Mouse (Mus musculus) left cerebral cortex, adult 8-10 months (tissue): ENCODE data around the gene Hoxd9. TPM values are rescaled to one million over a fixed set of nuclear protein-coding genes. Genes with fewer than 3 reads are reported as not detected.
A peak's percentile ranks its signal among the peaks of the same experiment; 100 is the strongest.

Experiments
- DNase-seq, 2 experiments: peaks; one replicate each; pipeline ENCODE4 v3.0.0; 2022; ENCODE audit warnings: low spot score in 2 of 2
- total RNA-seq, 4 experiments: library from RNA; stranded (reverse); gene quantifications; 2 replicates each; pipeline ENCODE4 v1.2.4; 2022

Hoxd9 gene
- total RNA-seq, 4 experiments from 2014 or later, result not detected

DNA sequence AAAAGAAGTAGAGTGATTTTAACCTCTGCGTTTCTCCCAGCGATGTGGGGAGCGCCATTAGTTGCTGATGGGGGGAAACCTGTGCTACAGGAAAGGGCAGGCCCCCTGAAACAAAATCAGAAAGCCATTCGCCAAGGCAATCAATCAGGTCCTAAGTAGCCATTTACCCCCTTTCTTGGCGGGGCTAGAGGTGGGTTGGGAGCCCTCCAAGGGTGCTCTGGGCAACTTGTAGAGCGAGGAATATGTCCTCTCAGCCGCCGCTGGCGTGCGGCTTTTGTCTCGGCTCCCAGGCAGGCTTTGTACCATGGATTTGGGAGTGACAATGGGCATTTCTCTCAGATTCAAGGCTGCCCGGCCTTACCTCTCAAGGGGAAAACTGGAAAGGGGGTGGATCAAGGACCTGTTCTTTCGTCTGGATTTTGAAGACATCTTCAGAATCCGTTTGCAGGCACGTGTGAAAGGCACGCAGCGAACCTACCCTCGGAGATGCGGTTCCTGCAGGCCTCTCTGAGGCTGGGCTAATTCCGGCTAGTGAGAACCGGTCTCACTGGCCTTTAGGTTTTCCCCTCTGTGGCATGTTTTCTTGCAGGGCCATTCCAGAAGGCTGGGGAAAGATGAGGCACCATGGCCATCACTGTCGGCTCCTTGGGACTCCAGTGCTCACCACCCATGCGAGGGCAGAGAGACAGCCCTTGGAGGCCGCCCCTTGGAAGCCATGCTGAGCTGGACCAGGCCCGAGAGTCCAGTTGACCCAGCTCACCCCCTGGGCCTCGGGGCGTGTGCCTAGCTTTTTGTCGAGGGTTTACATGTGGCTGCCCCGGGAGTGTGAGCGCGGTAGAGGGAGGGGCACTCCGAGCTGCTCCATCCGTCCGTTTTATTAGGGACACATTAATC, 838 bp upstream of the Hoxd9 start:
- DNase-seq, result no peak

DNA sequence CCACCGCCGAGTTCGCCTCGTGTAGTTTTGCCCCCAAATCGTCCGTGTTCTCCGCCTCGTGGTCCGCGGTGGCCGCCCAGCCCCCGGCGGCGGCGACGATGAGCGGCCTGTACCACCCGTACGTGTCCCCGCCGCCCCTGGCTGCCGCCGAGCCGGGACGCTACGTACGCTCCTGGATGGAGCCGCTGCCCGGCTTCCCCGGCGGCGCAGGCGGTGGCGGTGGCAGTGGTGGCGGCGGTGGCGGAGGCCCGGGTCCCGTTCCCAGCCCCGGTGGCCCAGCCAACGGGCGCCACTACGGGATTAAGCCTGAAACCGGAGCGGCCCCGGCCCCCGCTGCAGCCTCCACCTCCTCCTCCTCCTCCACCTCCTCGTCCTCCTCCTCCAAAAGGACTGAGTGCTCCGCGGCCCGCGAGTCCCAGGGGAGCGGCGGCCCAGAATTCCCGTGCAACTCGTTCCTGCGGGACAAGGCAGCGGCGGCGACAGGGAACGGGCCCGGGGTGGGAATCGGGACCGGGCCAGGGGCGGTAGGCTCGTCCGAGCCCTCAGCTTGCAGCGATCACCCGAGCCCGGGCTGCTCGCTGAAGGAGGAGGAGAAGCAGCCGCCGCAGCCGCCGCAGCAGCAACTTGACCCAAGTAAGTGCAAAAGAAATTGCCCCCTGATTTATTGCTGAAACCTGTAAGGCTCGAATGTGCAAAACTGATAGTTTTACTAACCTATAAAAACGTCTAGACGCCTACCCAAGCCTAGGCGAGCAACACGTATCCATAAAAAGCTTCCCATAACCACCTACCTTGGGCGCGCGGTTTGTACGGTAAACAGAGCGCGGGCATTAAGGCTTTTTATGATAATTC, 900 bp downstream of the Hoxd9 start:
- DNase-seq, result no peak

DNA sequence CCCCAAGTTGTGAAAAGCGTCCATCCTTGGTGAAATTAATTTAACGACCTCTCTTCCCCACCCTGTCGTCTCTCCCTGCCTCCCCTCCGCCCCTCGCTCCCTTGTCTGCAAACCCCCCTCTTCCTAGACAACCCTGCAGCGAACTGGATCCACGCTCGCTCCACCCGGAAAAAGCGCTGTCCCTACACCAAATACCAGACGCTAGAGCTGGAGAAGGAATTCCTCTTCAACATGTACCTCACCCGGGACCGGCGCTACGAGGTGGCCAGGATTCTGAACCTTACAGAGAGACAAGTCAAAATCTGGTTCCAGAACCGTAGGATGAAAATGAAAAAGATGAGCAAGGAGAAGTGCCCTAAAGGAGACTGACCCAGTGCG, 1.5 kb downstream of the Hoxd9 start:
- DNase-seq, result no peak

DNA sequence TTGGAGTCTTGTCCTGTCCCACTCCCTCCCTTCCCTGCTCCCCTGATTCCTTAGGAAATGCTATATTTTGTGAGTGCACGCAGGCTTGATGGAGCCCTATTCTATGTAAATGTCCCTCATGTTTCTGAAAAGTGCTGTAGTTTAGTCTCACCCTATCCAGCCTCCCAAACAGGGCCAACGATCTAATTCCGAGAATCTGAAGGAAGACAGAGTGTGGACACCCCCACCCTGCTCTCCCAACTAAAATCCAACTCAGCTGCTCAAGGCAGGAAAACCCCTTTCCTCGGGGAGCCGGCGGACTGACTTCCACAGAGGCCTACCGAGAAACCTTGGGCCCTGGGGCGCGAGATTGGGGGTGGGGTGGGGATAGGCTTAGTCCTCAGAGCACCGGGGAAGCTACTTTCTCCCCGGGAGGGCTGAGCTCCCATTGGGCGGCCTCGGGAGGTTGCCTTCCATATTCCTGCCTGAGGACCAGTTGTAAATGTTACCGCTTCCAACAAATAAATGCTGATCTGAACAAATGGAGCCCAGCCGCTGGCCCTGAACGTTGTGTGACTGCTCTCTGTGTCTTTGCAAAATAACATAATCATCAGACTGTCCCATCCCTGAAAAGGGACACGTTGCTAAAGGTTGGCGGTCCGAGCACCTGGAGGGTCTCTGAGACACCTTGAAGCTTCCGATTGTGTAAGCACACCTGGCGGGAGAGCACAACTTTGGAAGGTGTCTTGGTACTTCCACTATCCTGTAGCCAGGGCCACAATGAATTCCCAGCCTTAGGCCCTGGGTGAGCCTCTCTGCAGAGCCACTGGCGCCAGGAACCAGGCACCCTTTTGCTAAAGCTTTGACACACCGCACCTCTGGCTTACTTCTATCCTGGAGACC, 2.4 kb downstream of the Hoxd9 start:
- DNase-seq, result no peak

DNA sequence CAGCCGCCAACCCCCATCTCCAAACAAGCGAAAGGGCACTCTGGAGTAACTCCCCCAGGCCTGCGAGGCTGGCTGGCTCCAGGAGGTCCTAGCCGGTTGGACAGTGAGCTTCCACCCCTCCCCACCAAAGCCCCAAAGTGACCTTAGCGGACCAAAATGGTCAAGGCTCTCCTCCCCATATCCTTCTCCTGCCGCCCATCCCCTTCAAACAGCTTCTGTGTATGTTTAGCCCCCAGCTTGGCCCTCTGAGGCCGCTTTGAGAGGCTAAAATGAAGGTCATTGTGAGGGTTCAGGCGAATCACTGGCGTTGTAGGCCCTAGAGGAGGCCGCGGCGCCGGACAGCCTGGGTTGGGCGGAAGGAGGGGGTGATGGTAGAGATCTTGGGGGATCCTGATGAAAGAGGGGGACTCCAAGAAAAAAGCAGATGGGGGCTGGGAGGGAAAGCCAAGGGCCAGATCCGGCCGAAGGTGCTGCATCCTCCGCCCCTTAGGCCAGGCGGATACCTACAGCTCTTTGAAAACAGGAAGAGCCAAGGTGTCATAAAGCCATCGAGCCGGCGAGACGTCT, 3.1 kb downstream of the Hoxd9 start:
- no peak for DNase-seq

DNA sequence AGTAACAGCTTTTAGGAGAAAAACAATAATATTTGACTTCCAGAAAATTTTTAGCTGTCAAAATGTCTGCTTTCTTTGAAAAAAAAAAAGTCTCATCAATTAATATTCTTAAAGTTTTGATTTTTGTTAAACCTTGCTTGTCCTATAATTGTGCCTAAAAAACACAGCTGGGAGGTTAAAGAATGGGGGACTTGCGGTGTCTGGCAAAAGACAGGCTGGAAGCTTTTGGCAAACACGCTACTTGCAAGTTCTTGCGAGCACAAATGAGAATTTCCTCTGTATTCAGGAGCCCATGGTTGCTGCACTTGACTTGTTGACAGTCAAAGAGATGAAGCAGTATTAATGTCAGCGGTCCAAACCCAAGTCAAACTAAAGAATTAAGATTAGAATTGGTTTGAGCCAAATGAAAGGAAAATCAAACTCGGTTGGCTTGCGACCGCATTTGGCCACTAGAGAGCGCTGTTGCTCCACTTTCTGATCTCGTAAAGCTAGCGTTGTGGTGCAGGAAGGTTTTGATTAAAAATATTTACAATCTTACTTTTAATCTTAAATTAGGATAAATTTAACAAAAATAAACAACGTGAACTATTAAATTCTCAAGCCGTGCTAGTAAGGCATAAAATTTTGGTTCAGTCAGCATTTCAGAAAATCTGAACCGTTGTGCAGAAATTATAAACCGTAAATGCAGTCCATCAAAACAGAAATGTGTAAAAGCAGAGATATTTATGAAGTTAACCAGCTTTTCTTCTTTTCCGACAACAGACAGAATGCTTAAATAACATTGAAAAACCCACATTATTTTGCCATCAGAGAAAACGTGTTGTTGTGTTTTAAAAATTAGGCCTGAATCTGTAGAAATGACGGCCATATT, 4.7 kb downstream of the Hoxd9 start:
- peak in 1 of 2 experiments; percentile 75 for DNase-seq

DNA sequence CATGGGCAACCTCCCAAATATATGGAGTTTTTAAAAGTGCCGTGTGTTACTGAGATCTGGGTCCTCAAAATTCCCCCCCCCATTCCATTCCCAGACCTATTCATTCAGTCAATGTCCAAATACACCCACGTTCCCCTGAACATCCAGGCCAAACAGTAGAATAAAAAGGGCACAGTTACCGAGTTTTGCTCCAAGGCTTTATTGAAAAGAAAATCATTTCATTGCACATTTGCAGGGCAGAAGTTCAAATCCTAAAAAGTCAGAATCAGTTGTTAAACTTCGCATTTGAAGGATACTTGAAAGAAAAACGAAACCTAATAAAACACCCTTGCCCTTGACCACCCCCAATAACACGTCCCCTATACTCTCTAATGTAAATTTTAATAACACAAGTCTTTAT, 5.3 kb downstream of the Hoxd9 start:
- no peak for DNase-seq

DNA sequence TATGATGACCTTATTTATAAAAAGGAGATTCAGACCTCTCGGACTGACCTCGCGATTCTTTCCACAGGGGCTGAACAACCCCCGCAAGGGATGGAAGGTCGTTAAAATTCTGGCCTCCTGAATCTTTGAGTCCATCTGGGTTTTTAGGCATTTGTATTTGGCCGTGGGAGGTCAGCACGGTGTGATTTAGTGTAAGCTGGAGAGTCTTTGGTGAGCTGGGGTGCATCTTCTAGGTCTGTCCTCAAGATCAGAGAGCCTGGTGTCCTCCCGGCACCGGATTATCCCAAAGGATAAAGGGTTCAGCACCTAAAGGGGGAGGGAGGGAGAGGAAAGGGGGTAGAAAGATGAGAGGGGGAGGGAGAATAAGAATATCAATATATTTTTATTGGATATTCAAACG, 5.8 kb downstream of the Hoxd9 start:
- no peak for DNase-seq

DNA sequence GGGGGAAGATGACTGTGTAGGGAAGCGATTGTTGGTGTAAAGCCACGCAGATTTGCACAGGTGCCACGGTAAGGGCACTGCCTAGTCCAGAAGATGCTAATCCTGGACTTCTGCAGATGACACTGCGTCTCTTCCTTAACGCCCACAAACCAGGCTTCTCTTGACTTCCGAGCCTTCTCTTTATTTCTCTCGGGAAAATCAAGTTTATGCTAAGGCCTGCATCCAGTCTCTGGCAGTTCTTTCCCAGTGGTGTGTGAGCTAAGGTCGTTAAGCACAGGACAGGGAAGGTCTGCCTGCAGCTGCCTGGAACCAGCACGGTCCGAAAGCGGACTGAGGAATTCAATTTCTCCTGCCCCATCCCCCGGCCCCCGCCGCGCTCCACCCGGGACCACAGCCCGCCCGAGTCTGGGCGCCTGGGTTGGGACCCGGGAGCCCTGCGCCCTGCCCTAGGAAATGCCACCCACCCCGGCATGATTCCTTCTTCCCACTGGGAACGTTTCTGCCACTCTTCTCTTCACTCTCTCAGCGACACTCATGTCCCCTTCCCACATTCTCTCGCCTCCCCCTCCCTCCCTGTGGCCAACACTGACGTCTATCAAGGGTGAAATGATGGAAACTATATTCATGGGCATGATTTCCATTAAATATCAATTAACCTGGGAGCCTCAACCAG, 6.3 kb downstream of the Hoxd9 start:
- no peak for DNase-seq

DNA sequence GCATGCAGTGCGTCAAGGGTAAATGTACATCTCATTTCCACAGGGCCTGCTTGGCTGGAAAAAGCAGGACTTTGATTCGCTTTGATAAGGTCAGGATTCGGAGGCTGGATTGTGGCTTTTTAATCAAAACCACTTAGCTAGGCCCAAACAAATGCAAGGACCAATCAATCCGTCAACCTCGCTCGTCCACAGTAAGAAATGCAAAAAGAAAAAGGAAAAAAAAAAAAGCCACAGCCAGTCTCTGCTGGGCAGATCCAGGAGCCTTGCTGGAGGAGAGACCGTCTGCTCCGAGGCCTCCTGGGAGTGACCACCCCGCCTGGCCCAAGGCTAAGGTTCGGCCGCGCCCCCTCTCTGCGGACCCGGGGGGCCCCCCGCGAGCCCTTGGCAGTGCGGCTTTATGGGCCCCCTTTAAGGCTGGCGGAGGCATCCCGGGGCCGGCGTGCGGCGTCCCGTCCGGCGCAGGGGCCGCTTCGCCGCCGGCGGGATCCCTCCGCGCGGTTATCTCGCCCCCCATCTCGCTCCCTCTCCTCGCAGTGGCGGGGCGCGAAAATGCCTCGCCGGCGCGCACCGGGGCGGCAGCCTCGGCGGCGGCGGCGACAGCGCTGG, 7.0 kb downstream of the Hoxd9 start, which contains the start of gene Hoxd8:
Hoxd8 (plus strand) TSS at position 223 of the 606 bp plus-strand sequence.
- no peak for DNase-seq

DNA sequence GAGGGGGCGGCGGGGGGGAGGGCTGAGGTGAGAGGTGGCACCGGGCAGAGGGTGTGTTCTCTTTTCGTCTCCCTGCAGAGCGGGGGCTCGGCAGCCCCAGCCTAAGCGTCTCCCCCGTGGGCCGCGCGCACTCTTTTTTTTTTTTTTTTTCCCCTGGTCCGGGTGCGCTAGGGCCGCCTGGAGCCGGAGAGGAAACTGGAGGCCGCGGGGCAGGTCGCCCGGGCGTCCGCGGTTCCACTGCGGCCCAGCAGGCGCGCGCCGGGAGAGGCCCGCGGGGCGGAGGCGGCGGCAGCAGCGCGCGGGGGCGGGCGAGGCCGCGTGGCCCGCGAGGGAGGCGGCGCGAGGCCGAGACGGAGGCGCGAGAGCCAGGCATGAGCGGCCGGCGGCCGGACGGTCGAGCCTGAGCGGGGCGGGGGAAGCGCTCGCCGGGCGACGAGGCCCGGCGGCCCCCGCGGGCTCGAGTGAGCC, 7.5 kb downstream of the Hoxd9 start:
- DNase-seq, result no peak

DNA sequence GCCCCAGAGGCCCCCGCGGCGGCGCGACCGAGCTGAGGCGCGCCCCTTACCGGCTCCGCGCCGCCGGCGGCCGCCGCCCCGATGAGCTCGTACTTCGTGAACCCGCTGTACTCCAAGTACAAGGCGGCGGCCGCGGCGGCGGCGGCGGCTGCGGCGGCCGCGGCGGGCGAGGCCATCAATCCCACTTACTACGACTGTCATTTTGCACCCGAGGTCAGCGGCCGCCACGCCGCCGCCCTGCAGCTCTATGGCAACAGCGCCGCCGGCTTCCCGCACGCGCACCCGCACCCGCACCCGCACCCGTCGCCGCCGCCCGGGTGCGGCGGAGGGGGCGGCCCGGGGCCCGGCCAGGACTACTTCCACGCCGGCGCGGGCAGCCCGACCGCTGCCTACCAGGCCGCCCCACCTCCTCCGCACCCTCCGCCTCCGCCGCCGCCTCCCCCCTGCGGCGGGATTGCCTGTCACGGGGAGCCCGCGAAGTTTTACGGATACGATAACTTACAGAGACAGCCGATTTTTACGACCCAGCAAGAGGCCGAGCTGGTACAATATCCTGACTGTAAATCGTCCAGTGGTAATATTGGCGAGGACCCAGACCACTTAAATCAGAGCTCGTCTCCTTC, 8.1 kb downstream of the Hoxd9 start:
- no peak for DNase-seq

DNA sequence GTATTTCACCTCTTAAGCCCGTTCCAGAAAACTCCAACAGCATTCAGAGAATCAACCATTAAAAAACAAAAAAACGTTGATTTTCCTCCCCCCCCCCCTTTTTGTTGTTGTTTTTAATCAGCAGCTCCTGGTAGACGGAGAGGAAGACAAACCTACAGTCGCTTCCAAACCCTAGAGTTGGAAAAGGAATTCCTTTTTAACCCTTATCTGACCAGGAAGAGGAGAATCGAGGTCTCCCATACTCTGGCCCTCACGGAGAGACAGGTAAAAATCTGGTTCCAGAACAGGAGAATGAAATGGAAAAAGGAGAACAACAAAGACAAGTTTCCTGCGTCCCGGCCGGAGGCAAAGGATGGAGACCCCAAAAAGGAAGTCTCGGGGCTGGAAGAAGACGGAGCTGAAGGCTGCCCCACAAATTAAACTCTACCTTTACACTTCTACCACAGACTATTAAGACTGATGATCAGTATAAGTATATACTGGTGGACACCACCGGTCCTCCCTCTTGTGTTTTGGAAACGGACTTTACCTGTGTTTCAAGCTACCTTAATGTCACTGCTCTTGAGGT, 8.9 kb downstream of the Hoxd9 start:
- DNase-seq, result no peak

DNA sequence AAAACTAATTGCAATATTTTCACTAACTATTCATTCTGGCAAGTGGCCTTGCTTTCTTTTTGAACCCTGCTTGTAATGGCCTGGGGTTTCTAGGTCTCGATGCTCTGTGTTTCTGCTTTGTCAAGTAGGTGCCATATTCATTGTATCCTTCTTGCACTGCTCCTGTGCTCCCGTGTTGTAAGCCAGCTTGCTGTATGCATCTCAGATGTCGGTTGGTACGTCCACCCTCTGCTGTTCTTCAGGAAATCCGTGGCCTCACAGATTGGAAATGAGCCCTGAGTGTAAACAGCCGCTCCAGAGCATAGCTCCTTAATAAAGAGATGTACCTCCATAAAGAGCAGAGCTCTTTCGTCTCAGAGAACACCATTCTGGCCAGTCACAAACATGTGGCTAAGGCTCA, 10.1 kb downstream of the Hoxd9 start:
- DNase-seq, result no peak

DNA sequence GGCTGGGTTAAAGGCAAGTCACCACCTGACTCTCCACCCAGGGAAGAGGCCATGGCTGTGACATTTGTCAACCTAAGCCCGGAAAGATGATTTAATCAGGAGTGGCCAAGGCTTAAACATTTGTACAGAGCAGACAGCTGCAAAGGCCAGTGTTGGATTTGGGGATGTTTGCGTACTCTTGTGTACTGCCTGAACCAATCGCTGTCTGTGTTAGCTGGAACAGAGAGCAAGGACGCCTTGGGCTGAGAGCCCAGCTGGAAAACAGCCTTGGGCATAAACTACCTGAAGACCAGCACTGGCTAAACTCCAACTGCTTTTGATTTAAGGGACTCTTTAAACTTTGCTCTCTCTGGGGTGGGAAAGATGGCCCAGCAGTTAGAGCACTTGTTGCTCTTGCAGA, 11.1 kb downstream of the Hoxd9 start:
- no peak for DNase-seq

DNA sequence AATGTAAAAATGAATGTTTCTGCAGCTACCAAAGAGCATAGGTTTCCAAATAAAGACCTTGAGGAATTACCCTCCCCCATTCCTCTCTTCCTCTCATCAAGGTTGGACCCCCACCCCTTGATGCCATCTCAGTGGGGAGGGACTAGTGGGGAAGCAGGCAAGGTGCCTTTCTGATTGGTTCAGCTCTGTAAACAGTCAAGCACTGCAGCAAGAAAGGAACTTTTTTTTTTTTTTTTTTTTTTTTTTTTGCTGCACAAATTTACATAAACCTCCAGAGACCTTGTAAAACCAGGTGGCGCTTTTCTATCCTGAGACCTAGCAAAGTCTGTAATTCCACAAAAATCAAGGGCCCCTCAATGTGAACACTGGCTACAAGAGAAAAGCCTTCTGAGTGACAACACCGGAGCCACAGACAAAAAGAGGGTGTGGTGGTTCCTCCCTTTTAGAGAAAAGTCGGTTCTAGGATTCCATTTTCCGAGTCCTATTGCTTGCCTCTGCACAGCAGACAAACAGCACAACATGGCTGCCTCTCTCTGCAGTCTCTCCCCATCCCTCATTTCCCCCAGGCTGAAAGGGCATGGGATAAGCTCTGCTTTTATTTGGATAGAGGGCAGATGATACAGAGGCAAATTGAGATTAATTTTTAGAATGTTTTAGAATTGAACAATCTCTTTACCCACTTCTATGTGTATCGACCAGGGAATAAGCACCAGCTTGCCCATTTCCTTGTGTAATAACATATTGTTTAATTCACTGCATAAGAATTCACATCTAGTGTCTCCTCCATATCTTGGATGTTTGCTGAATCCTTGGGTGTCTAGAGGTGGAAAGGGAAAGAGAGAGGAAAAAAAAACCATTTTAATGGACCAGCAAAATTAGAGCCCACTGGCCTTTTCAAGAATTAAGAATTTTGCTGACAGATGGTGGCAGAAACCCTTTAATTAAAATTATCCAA, 12.2 kb downstream of the Hoxd9 start:
- DNase-seq, result no peak

DNA sequence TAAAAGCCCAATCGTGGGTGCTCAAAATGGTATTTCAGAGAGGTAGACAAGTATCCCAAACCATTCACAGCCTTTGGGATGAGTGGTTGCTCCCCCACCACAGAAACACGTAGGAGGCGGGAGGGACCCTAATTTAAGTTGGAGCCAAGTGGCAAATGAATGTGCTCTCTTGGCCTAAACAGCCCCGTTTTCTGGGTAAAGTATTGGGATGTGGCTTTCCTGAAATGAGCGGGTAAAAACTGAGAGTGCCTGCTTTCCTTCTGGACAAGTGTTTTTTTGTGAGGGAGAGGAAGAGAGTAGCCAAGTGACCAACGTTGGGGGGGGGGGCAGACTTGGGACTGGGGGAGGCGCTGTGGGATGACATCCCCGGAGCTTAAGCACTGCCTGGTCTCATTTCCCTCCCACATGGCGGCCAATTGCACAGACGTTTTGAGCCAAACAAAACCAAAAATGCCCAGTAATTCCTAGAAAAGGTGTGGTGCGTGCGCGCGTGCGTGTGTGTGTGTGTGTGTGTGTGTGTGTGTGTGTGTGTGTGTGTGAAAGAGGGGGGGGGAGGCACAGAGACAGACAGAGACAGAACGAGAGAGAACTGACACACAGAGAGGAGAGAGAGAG, 13.5 kb downstream of the Hoxd9 start:
- DNase-seq, result no peak
